Mouse (Mus musculus) forebrain, embryonic 13.5 days (tissue): ENCODE measurements at regions not wholly inside any gene's neighbourhood (a gene's known extent, or its start where the extent isn't known, plus 50 kb on each side); places are given as distances from the start of the nearest gene placed in this dataset.
"Not testable (repeated sequence)": the region's sequence is repeated elsewhere in the genome, so short reads cannot be mapped to it uniquely, and the experiment has no call there.

ENCODE experiments used
- ATAC-seq: fragments of 200-750 bp; cut with Nextera tagmentation; 2 replicates; pipeline ENCODE4 v1.8.0; 2017
- H3K27ac ChIP-seq: fragments of 300-500 bp; sonication (generic); 2 replicates; pipeline ENCODE4 v1.5.1; 2015; ENCODE audit warnings: inconsistent platforms, mild to moderate bottlenecking, moderate library complexity
- H3K27me3 ChIP-seq: fragments of 300-500 bp; sonication (generic); 2 replicates; pipeline ENCODE4 v1.6.1; 2015; ENCODE audit warnings: mild to moderate bottlenecking, inconsistent platforms
- H3K36me3 ChIP-seq: fragments of 300-500 bp; sonication (generic); 2 replicates; pipeline ENCODE4 v1.6.1; 2015; ENCODE audit warnings: mild to moderate bottlenecking, inconsistent platforms; ENCODE audit not compliant: poor library complexity, severe bottlenecking
- H3K4me1 ChIP-seq: fragments of 300-500 bp; sonication (generic); 2 replicates; pipeline ENCODE4 v1.6.1; 2015; ENCODE audit warnings: inconsistent platforms
- H3K4me2 ChIP-seq: fragments of 300-500 bp; sonication (generic); 2 replicates; pipeline ENCODE4 v1.6.1; 2015; ENCODE audit warnings: inconsistent platforms, mild to moderate bottlenecking, moderate library complexity
- H3K4me3 ChIP-seq: fragments of 300-500 bp; sonication (generic); 2 replicates; pipeline ENCODE4 v1.5.1; 2015; ENCODE audit warnings: mild to moderate bottlenecking, inconsistent platforms
- H3K9ac ChIP-seq: fragments of 300-500 bp; sonication (generic); 2 replicates; pipeline ENCODE4 v1.6.1; 2015; ENCODE audit warnings: mild to moderate bottlenecking, inconsistent platforms
- H3K9me3 ChIP-seq: fragments of 300-500 bp; sonication (generic); replicated peaks from 2 replicates; pipeline ENCODE4 v1.6.1; 2016; ENCODE audit warnings: inconsistent platforms
- WGBS: fragments of 180-500 bp; shearing (Covaris S2); methylation state at CpG from one replicate; pipeline ENCODE4 v1.1.7; 2015; 5-methylcytosine and 5-hydroxymethylcytosine counted together

- Histone ChIP-seq H3K9ac (no peak overlapping the region), H3K27me3 (no peaks in the 10 kb centered on the region), H3K4me1 (no peaks in the 10 kb centered on the region), H3K27ac (no peak overlapping the region), H3K9me3 (no peaks in the 10 kb centered on the region), H3K36me3 (no peaks in the 10 kb centered on the region), H3K4me3 (no peak overlapping the region), H3K4me2 (no peak overlapping the region)
- WGBS: 90% methylated on average over 9 of the region's 9 CpGs
- no peak for ATAC-seq
Observed at GRCm38 (mm10) chr13:104549016-104549415, 243.3 kb upstream of the Srek1ip1 start.

GRCm38 (mm10) chr13:104553329-104553728 lies 239.0 kb upstream of the Srek1ip1 start:
- Histone ChIP-seq H3K4me3 (no peak overlapping the region), H3K9ac (no peak overlapping the region), H3K4me1 (no peaks in the 10 kb centered on the region), H3K27ac (no peak overlapping the region), H3K9me3 (no peaks in the 10 kb centered on the region), H3K4me2 (no peak overlapping the region), H3K36me3 (no peaks in the 10 kb centered on the region), H3K27me3 (no peaks in the 10 kb centered on the region)
- no peak for ATAC-seq
- 86% methylated on average over 3 of the region's 3 CpGs for WGBS

- not testable (repeated sequence) for ATAC-seq, H3K27ac ChIP-seq, H3K9me3 ChIP-seq, H3K36me3 ChIP-seq, H3K4me1 ChIP-seq, H3K4me3 ChIP-seq, H3K4me2 ChIP-seq, H3K9ac ChIP-seq, H3K27me3 ChIP-seq
- WGBS: 41% methylated on average over 7 of the region's 7 CpGs
Observed at GRCm38 (mm10) chr13:104556609-104557008, 235.7 kb upstream of the Srek1ip1 start.

DNA sequence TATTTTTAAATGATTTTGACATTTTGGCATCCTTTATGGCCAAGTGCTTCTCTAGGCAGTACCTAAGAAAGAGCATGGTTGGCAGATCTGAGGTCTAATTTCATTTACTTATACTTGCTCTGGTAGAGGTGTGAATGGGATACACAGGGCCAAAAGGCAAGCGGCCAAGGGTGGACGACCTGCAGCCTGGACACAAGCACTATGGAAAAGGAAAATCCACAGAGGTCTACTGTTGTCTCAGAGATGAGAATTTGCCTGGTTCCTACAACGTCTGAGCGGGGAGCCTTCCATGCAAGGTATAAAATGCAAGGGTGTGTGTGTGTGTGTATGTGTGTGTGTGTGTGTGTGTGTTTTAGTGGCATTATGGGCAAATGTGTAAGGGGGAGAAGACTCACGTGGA lies 232.4 kb upstream of the Srek1ip1 start:
- H3K9ac ChIP-seq: no peak overlapping the region
- H3K4me2 ChIP-seq: no peak overlapping the region
- H3K27ac ChIP-seq: no peak overlapping the region
- ATAC-seq: no peak
- no peaks in the 10 kb centered on the region for H3K9me3 ChIP-seq
- no peaks in the 10 kb centered on the region for H3K36me3 ChIP-seq
- 81% methylated on average over 5 of the region's 5 CpGs for WGBS
- no peaks in the 10 kb centered on the region for H3K4me1 ChIP-seq
- no peak overlapping the region for H3K4me3 ChIP-seq
- no peaks in the 10 kb centered on the region for H3K27me3 ChIP-seq

DNA sequence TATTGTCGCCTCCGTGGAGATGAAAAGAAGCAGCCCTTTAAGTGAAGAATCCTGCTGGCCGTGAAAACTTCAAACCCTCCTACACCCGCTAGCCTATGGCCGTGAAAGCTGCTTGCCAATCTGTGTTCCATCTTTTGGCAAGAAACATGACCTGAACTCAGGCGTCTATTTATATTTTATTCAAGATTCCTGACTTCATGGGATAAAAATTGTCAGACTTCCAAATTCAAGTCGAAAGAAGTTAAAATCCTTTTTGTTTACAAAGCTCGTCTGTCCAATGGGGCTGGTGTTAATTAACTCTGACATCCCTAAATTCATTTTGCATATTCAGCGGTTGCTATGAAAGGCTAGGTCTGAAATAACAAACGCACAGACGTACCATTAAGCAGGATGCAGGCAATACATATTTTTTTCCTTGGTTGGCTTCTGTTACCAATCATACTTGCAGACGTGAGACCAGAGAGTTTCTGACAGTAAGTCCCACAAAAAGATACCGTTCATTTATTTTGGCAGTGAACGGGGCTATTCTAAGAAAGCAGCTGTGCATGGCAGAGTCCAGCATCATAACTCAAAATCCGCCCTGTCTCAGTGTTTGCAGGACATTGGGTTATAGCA lies 231.7 kb upstream of the Srek1ip1 start:
- Histone ChIP-seq H3K9ac (no peak overlapping the region), H3K9me3 (no peaks in the 10 kb centered on the region), H3K27me3 (no peaks in the 10 kb centered on the region), H3K27ac (no peak overlapping the region), H3K4me1 (no peaks in the 10 kb centered on the region), H3K4me2 (no peak overlapping the region), H3K36me3 (no peaks in the 10 kb centered on the region), H3K4me3 (no peak overlapping the region)
- ATAC-seq: peak; percentile 55; the same call in 1 of the 2 replicates
- WGBS: 63% methylated on average over 15 of the region's 15 CpGs

- Histone ChIP-seq H3K4me2 (no peak overlapping the region), H3K4me1 (no peaks in the 10 kb centered on the region), H3K36me3 (no peaks in the 10 kb centered on the region), H3K27me3 (no peaks in the 10 kb centered on the region), H3K9me3 (no peaks in the 10 kb centered on the region), H3K27ac (no peak overlapping the region), H3K4me3 (no peak overlapping the region), H3K9ac (no peak overlapping the region)
- 36% methylated on average over 3 of the region's 3 CpGs for WGBS
- ATAC-seq: no peak
Observed at GRCm38 (mm10) chr13:104562536-104562935, 229.7 kb upstream of the Srek1ip1 start.

- H3K4me3 ChIP-seq: no peak overlapping the region
- no peaks in the 10 kb centered on the region for H3K27me3 ChIP-seq
- no peaks in the 10 kb centered on the region for H3K4me1 ChIP-seq
- H3K9me3 ChIP-seq: no peaks in the 10 kb centered on the region
- ATAC-seq: no peak
- no peak overlapping the region for H3K4me2 ChIP-seq
- H3K27ac ChIP-seq: no peak overlapping the region
- H3K9ac ChIP-seq: no peak overlapping the region
- H3K36me3 ChIP-seq: no peaks in the 10 kb centered on the region
- WGBS: 17% methylated on average over 2 of the region's 2 CpGs
Observed at GRCm38 (mm10) chr13:104563019-104563418, 229.3 kb upstream of the Srek1ip1 start.

GRCm38 (mm10) chr13:104563889-104564288 lies 228.4 kb upstream of the Srek1ip1 start:
- no peaks in the 10 kb centered on the region for H3K9me3 ChIP-seq
- no peaks in the 10 kb centered on the region for H3K27me3 ChIP-seq
- no peak overlapping the region for H3K27ac ChIP-seq
- H3K9ac ChIP-seq: no peak overlapping the region
- no peak overlapping the region for H3K4me2 ChIP-seq
- no peaks in the 10 kb centered on the region for H3K4me1 ChIP-seq
- no peak overlapping the region for H3K4me3 ChIP-seq
- no peak for ATAC-seq
- 41% methylated on average over 7 of the region's 7 CpGs for WGBS
- H3K36me3 ChIP-seq: no peaks in the 10 kb centered on the region

GRCm38 (mm10) chr13:104569765-104570164 lies 222.5 kb upstream of the Srek1ip1 start:
- Histone ChIP-seq H3K9me3 (no peaks in the 10 kb centered on the region), H3K4me2 (no peak overlapping the region), H3K27ac (no peak overlapping the region), H3K9ac (no peak overlapping the region), H3K36me3 (no peaks in the 10 kb centered on the region), H3K27me3 (no peaks in the 10 kb centered on the region), H3K4me3 (no peak overlapping the region), H3K4me1 (peaks cover 4% of the 10 kb centered on the region; the same call in 1 of the 2 replicates)
- 56% methylated on average over 6 of the region's 6 CpGs for WGBS
- ATAC-seq: no peak

DNA sequence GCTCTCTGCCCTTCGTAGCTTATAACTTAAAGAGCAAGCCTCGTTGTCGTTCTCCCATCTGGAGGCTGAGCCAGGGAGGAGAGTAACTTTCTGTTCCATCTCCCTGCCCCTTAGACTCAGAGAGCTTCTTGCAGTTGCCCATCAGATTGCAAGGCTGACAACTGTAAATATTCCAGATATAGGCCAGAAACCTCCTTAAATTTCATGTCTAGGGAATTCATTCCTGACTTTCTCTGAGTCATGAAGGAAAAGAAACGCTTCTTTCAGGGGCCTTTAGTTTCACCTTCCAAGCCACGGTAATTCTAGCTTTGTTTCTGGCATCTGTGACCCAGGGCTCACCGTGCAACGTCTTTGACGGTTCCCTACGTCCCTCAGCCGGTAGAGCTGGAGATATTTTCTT lies 220.0 kb upstream of the Srek1ip1 start:
- no peak for ATAC-seq
- no peak overlapping the region for H3K27ac ChIP-seq
- no peaks in the 10 kb centered on the region for H3K27me3 ChIP-seq
- H3K4me3 ChIP-seq: no peak overlapping the region
- H3K4me2 ChIP-seq: no peak overlapping the region
- 76% methylated on average over 10 of the region's 10 CpGs for WGBS
- H3K9me3 ChIP-seq: no peaks in the 10 kb centered on the region
- H3K9ac ChIP-seq: no peak overlapping the region
- H3K36me3 ChIP-seq: no peaks in the 10 kb centered on the region
- H3K4me1 ChIP-seq: peaks cover 4% of the 10 kb centered on the region; the same call in 1 of the 2 replicates

- no peak overlapping the region for H3K4me3 ChIP-seq
- H3K27ac ChIP-seq: no peak overlapping the region
- no peak for ATAC-seq
- no peaks in the 10 kb centered on the region for H3K9me3 ChIP-seq
- peaks cover 4% of the 10 kb centered on the region; the same call in 1 of the 2 replicates for H3K4me1 ChIP-seq
- 95% methylated on average over 5 of the region's 5 CpGs for WGBS
- no peak overlapping the region for H3K4me2 ChIP-seq
- H3K27me3 ChIP-seq: no peaks in the 10 kb centered on the region
- no peak overlapping the region for H3K9ac ChIP-seq
- no peaks in the 10 kb centered on the region for H3K36me3 ChIP-seq
Observed at GRCm38 (mm10) chr13:104574396-104574795, 217.9 kb upstream of the Srek1ip1 start.

DNA sequence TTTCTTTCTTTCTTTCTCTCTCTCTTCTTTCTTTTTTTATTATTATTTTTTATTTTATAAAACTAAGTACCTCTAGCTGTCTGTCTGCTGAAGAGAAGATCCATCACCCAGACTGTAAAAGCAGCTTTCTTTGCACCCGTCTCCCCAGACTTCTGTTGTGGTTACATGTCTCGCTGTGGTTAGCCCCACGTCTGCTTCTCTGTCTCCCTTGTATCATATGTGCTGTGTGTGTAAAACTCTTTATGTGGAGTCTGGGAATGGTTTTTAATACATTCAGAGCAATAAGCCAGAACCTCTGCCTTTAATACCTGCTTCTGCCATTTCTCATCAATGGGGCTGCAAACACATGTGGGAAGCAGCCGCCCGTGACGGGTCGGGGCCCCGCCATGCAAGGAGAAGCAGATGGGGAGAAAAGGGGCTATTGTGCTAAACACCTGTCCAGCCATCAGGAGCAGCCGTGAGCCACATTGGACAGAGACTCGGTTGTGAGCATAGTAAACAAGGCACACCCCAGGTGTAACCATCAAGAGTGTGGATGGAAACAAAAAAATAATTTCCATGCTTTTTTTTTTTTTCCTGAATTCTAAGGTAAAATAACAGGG lies 216.0 kb upstream of the Srek1ip1 start:
- no peaks in the 10 kb centered on the region for H3K9me3 ChIP-seq
- no peaks in the 10 kb centered on the region for H3K27me3 ChIP-seq
- H3K36me3 ChIP-seq: no peaks in the 10 kb centered on the region
- WGBS: 67% methylated on average over 10 of the region's 10 CpGs
- no peak overlapping the region for H3K9ac ChIP-seq
- H3K4me2 ChIP-seq: no peak overlapping the region
- peak; percentile 28 for ATAC-seq
- no peak overlapping the region for H3K4me3 ChIP-seq
- no peak overlapping the region for H3K27ac ChIP-seq
- peaks cover 6% of the 10 kb centered on the region; the same call in 1 of the 2 replicates for H3K4me1 ChIP-seq

DNA sequence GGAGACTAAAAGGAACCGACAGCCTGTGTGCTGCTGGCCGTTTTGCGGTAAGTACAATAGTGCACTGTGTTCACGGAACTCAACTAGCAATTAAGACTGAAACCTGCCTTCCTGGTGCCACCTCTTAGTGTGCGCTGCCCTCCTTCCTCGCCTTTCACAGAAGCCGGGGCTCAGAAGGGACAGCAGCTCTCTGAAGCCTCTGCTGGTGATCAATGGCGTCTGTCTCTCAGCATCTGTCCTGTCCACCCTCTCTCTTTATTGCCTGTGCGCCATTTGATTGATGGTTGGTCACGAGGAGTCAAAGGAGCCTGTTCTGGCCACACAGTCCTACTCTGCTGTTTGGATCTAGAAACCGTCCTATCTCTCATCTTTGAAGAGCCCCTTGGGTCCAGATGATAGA lies 214.4 kb upstream of the Srek1ip1 start:
- Histone ChIP-seq H3K4me3 (no peak overlapping the region), H3K27me3 (no peaks in the 10 kb centered on the region), H3K4me2 (no peak overlapping the region), H3K4me1 (0 out of 2 replicates have a peak, but pooled peaks cover 3% of the 10 kb centered on the region), H3K36me3 (no peaks in the 10 kb centered on the region), H3K9me3 (no peaks in the 10 kb centered on the region), H3K9ac (no peak overlapping the region), H3K27ac (no peak overlapping the region)
- 81% methylated on average over 11 of the region's 11 CpGs for WGBS
- ATAC-seq: no peak
